Mouse (Mus musculus) 3T3-L1 (cell line): ENCODE data around the gene Reps2.

Source experiments
- DNase-seq: peaks from one replicate; pipeline ENCODE4 v3.0.0-alpha.2; 2015; ENCODE audit warnings: low read depth, low spot score

Gene Reps2

GRCm38 (mm10) chrX:162643091-162643788, at the start of gene Reps2:
Gene Reps2 (minus strand): TSS chrX:162643649.
- DNase-seq: no peak

GRCm38 (mm10) chrX:162691272-162691671, 47.8 kb upstream of the Reps2 start:
- DNase-seq: no peak

GRCm38 (mm10) chrX:162685394-162685793, 41.9 kb upstream of the Reps2 start:
- DNase-seq: no peak

- no peak for DNase-seq
Measured at GRCm38 (mm10) chrX:162679506-162679905, 36.1 kb upstream of the Reps2 start.

- DNase-seq: no peak
Measured at GRCm38 (mm10) chrX:162678820-162679219, 35.4 kb upstream of the Reps2 start.

- DNase-seq: no peak
Measured at GRCm38 (mm10) chrX:162666166-162666565, 22.7 kb upstream of the Reps2 start.

GRCm38 (mm10) chrX:162660182-162660581, 16.7 kb upstream of the Reps2 start:
- no peak for DNase-seq

- no peak for DNase-seq
Measured at GRCm38 (mm10) chrX:162653518-162653917, 10.1 kb upstream of the Reps2 start.

GRCm38 (mm10) chrX:162652445-162652844, 9.0 kb upstream of the Reps2 start:
- no peak for DNase-seq

- no peak for DNase-seq
Measured at GRCm38 (mm10) chrX:162651125-162651524, 7.7 kb upstream of the Reps2 start.

GRCm38 (mm10) chrX:162643789-162644092, 292 bp upstream of the Reps2 start:
- DNase-seq: no peak

GRCm38 (mm10) chrX:162642402-162643090, 903 bp downstream of the Reps2 start:
- DNase-seq: no peak

- no peak for DNase-seq
Measured at GRCm38 (mm10) chrX:162641764-162642163, 1.7 kb downstream of the Reps2 start.

- no peak for DNase-seq
Measured at GRCm38 (mm10) chrX:162635159-162635558, 8.3 kb downstream of the Reps2 start.

GRCm38 (mm10) chrX:162622091-162622437, 21.4 kb downstream of the Reps2 start:
- DNase-seq: no peak

GRCm38 (mm10) chrX:162621194-162622090, 22.0 kb downstream of the Reps2 start:
- DNase-seq: no peak

GRCm38 (mm10) chrX:162619705-162620104, 23.7 kb downstream of the Reps2 start:
- DNase-seq: no peak

GRCm38 (mm10) chrX:162618547-162618946, 24.9 kb downstream of the Reps2 start:
- no peak for DNase-seq

- no peak for DNase-seq
Measured at GRCm38 (mm10) chrX:162606113-162606512, 37.3 kb downstream of the Reps2 start.

GRCm38 (mm10) chrX:162599666-162600065, 43.8 kb downstream of the Reps2 start:
- no peak for DNase-seq

GRCm38 (mm10) chrX:162591005-162591801, 52.2 kb downstream of the Reps2 start:
- DNase-seq: no peak
